Mouse (Mus musculus) right cerebral cortex, postnatal 4 days (tissue): ENCODE results near the gene Uvssa.

Experiments used
- DNase-seq: peaks from one replicate; pipeline ENCODE4 v3.0.0-alpha.2; 2022

The Uvssa gene

DNA sequence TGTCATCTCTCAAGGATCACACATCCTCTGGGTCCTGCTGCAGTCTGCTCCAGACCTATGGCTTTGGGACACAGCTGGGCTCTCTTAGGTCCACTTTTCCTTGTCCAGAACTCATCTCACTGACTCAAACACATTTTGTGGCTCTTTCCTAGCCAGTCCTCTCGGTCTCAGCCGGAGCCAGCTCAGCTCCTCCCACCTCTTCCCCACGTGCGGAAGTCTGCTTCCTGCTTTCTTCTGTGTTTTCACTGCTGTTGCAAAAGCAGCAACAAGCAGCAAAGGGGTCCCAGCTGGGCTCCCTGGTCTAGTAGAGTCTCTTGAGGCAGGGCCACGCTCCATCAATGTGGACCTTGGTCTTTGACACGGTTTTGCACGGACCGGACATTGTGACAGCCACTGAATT lies 77.4 kb downstream of the Uvssa start:
- no peak for DNase-seq

DNA sequence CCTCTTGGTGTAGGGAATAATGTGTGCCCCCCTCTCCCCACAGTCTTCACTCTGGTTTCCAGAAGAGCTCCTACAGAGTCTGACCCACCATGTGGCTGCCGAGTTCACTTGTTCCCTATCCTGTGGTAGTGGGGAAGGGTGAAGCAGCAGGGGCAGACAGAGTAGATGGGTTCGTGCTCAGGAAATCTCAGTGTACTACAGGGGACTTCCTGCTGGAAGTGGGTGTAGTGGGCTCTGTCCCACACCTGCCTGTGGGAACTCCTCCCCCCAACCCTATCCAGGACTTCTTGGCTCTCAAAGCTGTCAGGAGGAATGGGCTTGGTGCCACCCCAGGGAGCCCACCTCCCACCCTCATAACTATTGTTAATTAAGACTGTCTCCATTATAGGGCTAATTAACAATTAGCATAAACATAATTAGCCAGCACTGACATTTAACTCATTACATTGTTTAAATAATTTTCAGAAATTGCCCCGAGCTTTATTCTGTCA lies 79.8 kb downstream of the Uvssa start:
- no peak for DNase-seq

DNA sequence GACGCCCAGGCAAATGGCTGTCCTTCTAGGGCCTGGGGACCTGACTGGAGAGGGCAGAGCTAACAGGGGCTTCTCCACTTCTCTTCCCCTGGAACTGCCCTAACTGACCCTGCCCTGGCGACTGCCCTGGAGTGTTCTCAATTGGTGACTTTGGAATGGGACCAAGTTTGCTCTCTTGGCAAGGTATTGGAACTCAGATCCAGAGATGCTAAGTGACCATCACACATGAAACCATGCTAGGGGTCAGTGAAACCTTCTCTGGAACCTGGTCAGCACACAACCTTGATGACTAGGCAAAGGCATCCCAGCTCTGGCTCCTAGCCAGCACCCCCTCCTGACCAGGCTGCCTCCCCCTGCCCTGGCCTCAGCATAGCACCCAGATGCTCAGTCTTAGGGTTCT lies 80.8 kb downstream of the Uvssa start:
- DNase-seq = no peak

DNA sequence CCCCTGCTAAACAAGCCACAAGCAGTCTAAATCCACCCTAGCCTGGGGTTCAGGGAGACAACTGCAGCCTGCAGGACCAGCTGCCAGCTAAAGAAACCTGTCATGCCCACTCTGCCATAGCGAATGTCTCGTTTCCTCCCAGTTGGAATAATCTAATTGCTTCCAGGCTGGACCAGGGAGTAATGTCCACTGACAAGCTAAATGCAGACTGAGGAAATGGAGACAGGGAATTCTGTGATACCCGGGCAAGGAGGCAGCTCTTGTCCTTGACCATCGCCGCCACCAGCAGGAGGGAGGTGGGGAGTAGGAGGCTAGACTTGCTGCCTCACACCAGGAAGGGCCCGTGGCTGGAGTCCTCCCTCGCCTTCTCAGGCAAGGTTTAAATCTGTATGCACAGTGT lies 86.0 kb downstream of the Uvssa start:
- no peak for DNase-seq

DNA sequence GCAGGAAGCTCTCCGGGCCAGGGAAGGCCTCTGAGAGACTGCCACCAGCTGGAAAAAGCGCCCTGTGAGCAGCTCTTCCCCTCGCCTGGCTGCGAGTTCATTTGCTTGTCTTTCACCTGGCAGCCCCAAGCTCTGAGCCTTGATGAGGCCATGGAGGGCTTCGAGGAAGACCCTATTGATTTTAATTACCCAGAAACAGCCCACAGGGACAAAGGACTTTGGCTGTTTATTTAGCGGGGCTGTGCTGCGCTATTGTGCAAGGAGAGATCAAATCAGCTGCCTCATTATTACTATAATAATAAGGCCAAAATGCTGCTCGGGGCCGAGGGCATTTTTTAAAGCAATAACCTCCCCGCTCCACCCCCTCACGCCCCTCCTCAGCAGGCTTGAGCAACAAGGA lies 87.1 kb downstream of the Uvssa start:
- DNase-seq = no peak
